ENCODE assay signal across 21 mouse cellular contexts in genomic region chr11:36269945-36270344, GRCm38 (mm10).
DNase-seq lines count a peak whose midpoint lies in the region; ATAC-seq and TF ChIP-seq lines count a peak whose summit lies in the region.
"Had no signal": no experiment of that assay in that cellular context is flagged by ENCODE, and none has a peak within 500 bp of the region (broad histone marks: within the 10 kb centered on the region; RNA-seq: fewer than 3 reads in every experiment).

No protein-coding gene starts in this region.

- ATAC-seq in hindbrain, embryonic 14.5 days (ENCODE audit: low FRiP score): no peak
- ATAC-seq in midbrain, embryonic 15.5 days (replicated peaks): no peak
- no peak for ATAC-seq in midbrain, embryonic 16.5 days
- 0 out of 2 replicates have a peak, but pooled peaks have one; percentile 32 for ATAC-seq in neural tube, embryonic 14.5 days (ENCODE audit: low read depth)
- no peak for ATAC-seq in lung, postnatal 0 days
- ATAC-seq: forebrain, embryonic 13.5 days; forebrain, postnatal 0 days; intestine, embryonic 15.5 days had no signal

- no peaks in the 10 kb centered on the region for H3K36me3 ChIP-seq in hindbrain, embryonic 14.5 days (replicated peaks; ENCODE audit: control insufficient read depth, insufficient read depth)
- H3K36me3 ChIP-seq in hindbrain, embryonic 10.5 days: no peaks in the 10 kb centered on the region
- no peaks in the 10 kb centered on the region for H3K36me3 ChIP-seq in midbrain, embryonic 15.5 days (replicated peaks)
- peaks cover 6% of the 10 kb centered on the region; the same call in 1 of the 2 replicates for H3K36me3 ChIP-seq in midbrain, embryonic 16.5 days (ENCODE audit: control insufficient read depth, insufficient read depth, low read length)
- H3K36me3 ChIP-seq in neural tube, embryonic 14.5 days (ENCODE audit: control insufficient read depth, insufficient read depth, low read length): no peaks in the 10 kb centered on the region
- H3K36me3 ChIP-seq in lung, postnatal 0 days (ENCODE audit: insufficient read depth, low read length): no peaks in the 10 kb centered on the region
- H3K36me3 ChIP-seq: embryonic facial prominence, embryonic 13.5 days; G1E; heart, embryonic 13.5 days; intestine, embryonic 15.5 days had no signal

- H3K9ac ChIP-seq in hindbrain, embryonic 14.5 days: no peak overlapping the region
- H3K9ac ChIP-seq in midbrain, embryonic 15.5 days: no peak overlapping the region
- H3K9ac ChIP-seq in midbrain, embryonic 16.5 days (ENCODE audit: low read depth, low read length): no peak overlapping the region
- no peak overlapping the region for H3K9ac ChIP-seq in neural tube, embryonic 14.5 days (replicated peaks; ENCODE audit: low read depth, low read length)
- H3K9ac ChIP-seq in lung, postnatal 0 days (replicated peaks; ENCODE audit: low read depth): no peak overlapping the region
- H3K9ac ChIP-seq: embryonic facial prominence, embryonic 13.5 days; forebrain, embryonic 13.5 days; forebrain, postnatal 0 days; heart, embryonic 13.5 days; intestine, embryonic 15.5 days had no signal

- H3K4me2 ChIP-seq in hindbrain, embryonic 14.5 days (replicated peaks): no peak overlapping the region
- H3K4me2 ChIP-seq in midbrain, embryonic 15.5 days: no peak overlapping the region
- no peak overlapping the region for H3K4me2 ChIP-seq in midbrain, embryonic 16.5 days (ENCODE audit: low read length)
- H3K4me2 ChIP-seq in neural tube, embryonic 14.5 days (ENCODE audit: low read depth, low read length): no peak overlapping the region
- no peak overlapping the region for H3K4me2 ChIP-seq in lung, postnatal 0 days (replicated peaks; ENCODE audit: low read depth, low read length)
- H3K4me2 ChIP-seq: embryonic facial prominence, embryonic 13.5 days; forebrain, embryonic 13.5 days; heart, embryonic 13.5 days; intestine, embryonic 15.5 days had no signal

- H3K9me3 ChIP-seq in hindbrain, embryonic 14.5 days (ENCODE audit: control insufficient read depth, low read length): no peaks in the 10 kb centered on the region
- H3K9me3 ChIP-seq in hindbrain, embryonic 10.5 days: no peaks in the 10 kb centered on the region
- H3K9me3 ChIP-seq in midbrain, embryonic 15.5 days: no peaks in the 10 kb centered on the region
- H3K9me3 ChIP-seq in midbrain, embryonic 16.5 days (replicated peaks; ENCODE audit: control insufficient read depth, low read length, poor library complexity, severe bottlenecking): no peaks in the 10 kb centered on the region
- no peaks in the 10 kb centered on the region for H3K9me3 ChIP-seq in neural tube, embryonic 14.5 days (ENCODE audit: control insufficient read depth, low read length)
- no peaks in the 10 kb centered on the region for H3K9me3 ChIP-seq in lung, postnatal 0 days (ENCODE audit: low read length)
- H3K9me3 ChIP-seq: embryonic facial prominence, embryonic 13.5 days; forebrain, embryonic 13.5 days; heart, embryonic 13.5 days; intestine, embryonic 15.5 days had no signal

- WGBS in hindbrain, embryonic 14.5 days: 72% methylated on average over 6 of the region's 6 CpGs
- 94% methylated on average over 6 of the region's 6 CpGs for WGBS in hindbrain, embryonic 10.5 days
- WGBS in midbrain, embryonic 15.5 days: 85% methylated on average over 6 of the region's 6 CpGs
- 82% methylated on average over 6 of the region's 6 CpGs for WGBS in midbrain, embryonic 16.5 days
- WGBS in neural tube, embryonic 14.5 days: 69% methylated on average over 6 of the region's 6 CpGs
- WGBS in lung, postnatal 0 days: 79% methylated on average over 6 of the region's 6 CpGs

- 0 out of 2 replicates have a peak overlapping the region, but pooled peaks have one; percentile 16 for H3K27ac ChIP-seq in hindbrain, embryonic 14.5 days
- H3K27ac ChIP-seq in hindbrain, embryonic 10.5 days: no peak overlapping the region
- H3K27ac ChIP-seq in midbrain, embryonic 15.5 days: peak overlapping the region; percentile 27; the same call in 1 of the 2 replicates
- no peak overlapping the region for H3K27ac ChIP-seq in midbrain, embryonic 16.5 days (ENCODE audit: low read length)
- no peak overlapping the region for H3K27ac ChIP-seq in neural tube, embryonic 14.5 days (ENCODE audit: low read depth, low read length)
- H3K27ac ChIP-seq in lung, postnatal 0 days (ENCODE audit: low read length): no peak overlapping the region
- H3K27ac ChIP-seq: embryonic facial prominence, embryonic 13.5 days; forebrain, embryonic 13.5 days; heart, adult 2 months; heart, embryonic 13.5 days; intestine, embryonic 15.5 days had no signal

- TF ChIP-seq CTCF in lung, postnatal 0 days (IDR thresholded peaks at IDR 0.05): no peak

- no peak for DNase-seq in hindbrain, embryonic 14.5 days (ENCODE audit: low spot score)
- DNase-seq in hindbrain, embryonic 10.5 days (ENCODE audit: low spot score): no peak
- DNase-seq in fat pad, adult 2 months (ENCODE audit: extremely low read depth, low read depth, low spot score): peak; percentile 50
- no peak for DNase-seq in lung, postnatal 0 days (ENCODE audit: low spot score)
- DNase-seq: adrenal gland, adult 8-10 months; cerebellum, adult 11-12 months; cerebellum, adult 9-10 months; cerebellum, postnatal 36 days; forebrain, postnatal 0 days; gastrocnemius, postnatal 36 days; heart, adult 2 months; heart, postnatal 4 days; kidney, adult 2 months had no signal

- H3K27me3 ChIP-seq in hindbrain, embryonic 14.5 days (ENCODE audit: control insufficient read depth, insufficient read depth, low read length): no peaks in the 10 kb centered on the region
- no peaks in the 10 kb centered on the region for H3K27me3 ChIP-seq in hindbrain, embryonic 10.5 days (ENCODE audit: insufficient read depth, poor library complexity, severe bottlenecking)
- no peaks in the 10 kb centered on the region for H3K27me3 ChIP-seq in midbrain, embryonic 15.5 days (replicated peaks)
- no peaks in the 10 kb centered on the region for H3K27me3 ChIP-seq in midbrain, embryonic 16.5 days (ENCODE audit: control insufficient read depth, insufficient read depth, low read depth, low read length)
- H3K27me3 ChIP-seq in neural tube, embryonic 14.5 days (ENCODE audit: control insufficient read depth, insufficient read depth, low read length): no peaks in the 10 kb centered on the region
- H3K27me3 ChIP-seq in lung, postnatal 0 days (replicated peaks; ENCODE audit: insufficient read depth, low read length): 0 out of 2 replicates have a peak, but pooled peaks cover 4% of the 10 kb centered on the region
- H3K27me3 ChIP-seq: embryonic facial prominence, embryonic 13.5 days; forebrain, embryonic 13.5 days; heart, embryonic 13.5 days; intestine, embryonic 15.5 days had no signal

- no peak overlapping the region for H3K4me3 ChIP-seq in hindbrain, embryonic 14.5 days (replicated peaks; ENCODE audit: low read length)
- H3K4me3 ChIP-seq in hindbrain, embryonic 10.5 days: no peak overlapping the region
- H3K4me3 ChIP-seq in midbrain, embryonic 15.5 days: no peak overlapping the region
- H3K4me3 ChIP-seq in midbrain, embryonic 16.5 days (ENCODE audit: low read depth, low read length): no peak overlapping the region
- no peak overlapping the region for H3K4me3 ChIP-seq in neural tube, embryonic 14.5 days (ENCODE audit: low read depth, low read length)
- no peak overlapping the region for H3K4me3 ChIP-seq in lung, postnatal 0 days (ENCODE audit: low read depth, low read length)
- H3K4me3 ChIP-seq: embryonic facial prominence, embryonic 13.5 days; forebrain, embryonic 13.5 days; heart, adult 2 months; heart, embryonic 13.5 days; intestine, embryonic 15.5 days had no signal

- no peaks in the 10 kb centered on the region; the same call in none of the 2 replicates for H3K4me1 ChIP-seq in hindbrain, embryonic 14.5 days (replicated peaks; ENCODE audit: control insufficient read depth, insufficient read depth, low read length)
- H3K4me1 ChIP-seq in hindbrain, embryonic 10.5 days (replicated peaks): peaks cover 9% of the 10 kb centered on the region; the same call in 1 of the 2 replicates
- peaks cover 11% of the 10 kb centered on the region; the same call in 1 of the 2 replicates for H3K4me1 ChIP-seq in midbrain, embryonic 15.5 days
- peaks cover 8% of the 10 kb centered on the region for H3K4me1 ChIP-seq in midbrain, embryonic 16.5 days (ENCODE audit: control insufficient read depth, insufficient read depth, low read length)
- H3K4me1 ChIP-seq in neural tube, embryonic 14.5 days (ENCODE audit: control insufficient read depth, insufficient read depth, low read length): peaks cover 11% of the 10 kb centered on the region; the same call in 1 of the 2 replicates
- no peaks in the 10 kb centered on the region for H3K4me1 ChIP-seq in lung, postnatal 0 days (ENCODE audit: insufficient read depth, low read depth, low read length)
- H3K4me1 ChIP-seq: heart, embryonic 13.5 days; intestine, embryonic 15.5 days had no signal

- no peak for TF ChIP-seq EP300 in lung, postnatal 0 days (IDR thresholded peaks at IDR 0.05)

Comparison
In these comparisons a context has a peak if more than half of its experiments do, and no peak if none do; other contexts are left out.
1. H3K27ac ChIP-seq: peak in hindbrain, embryonic 14.5 days (single experiment) and midbrain, embryonic 15.5 days (single experiment); none in hindbrain, embryonic 10.5 days (single experiment), midbrain, embryonic 16.5 days (single experiment), neural tube, embryonic 14.5 days (single experiment) and lung, postnatal 0 days (single experiment).